7 mouse cellular contexts compared by ENCODE assay signal in the genomic region with DNA sequence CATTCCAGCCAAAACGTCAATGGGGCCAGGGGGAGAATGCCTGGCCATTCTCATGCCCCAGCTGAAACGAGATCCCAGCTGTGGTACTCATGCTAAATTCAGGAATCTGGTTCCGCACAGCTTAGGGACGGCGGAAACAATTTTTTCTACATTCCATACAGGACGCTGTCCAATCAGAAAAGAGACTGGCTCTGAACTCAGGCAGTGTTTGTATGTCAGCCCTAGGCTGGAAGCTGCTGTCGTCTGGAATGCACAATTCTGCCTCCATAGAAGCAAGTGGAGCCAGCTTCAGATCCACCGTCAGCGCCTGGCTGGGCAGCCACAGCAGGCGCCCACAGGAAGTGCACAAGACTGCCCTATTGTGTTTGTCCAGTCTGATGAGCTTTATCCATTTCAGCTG. TPM values are rescaled to one million over a fixed set of nuclear protein-coding genes. Genes with fewer than 3 reads are reported as not detected.
DNase-seq lines count a peak whose midpoint lies in the region; ATAC-seq and TF ChIP-seq lines count a peak whose summit lies in the region.

No protein-coding gene starts in this region.

- H3K4me3 ChIP-seq in forebrain, embryonic 12.5 days (replicated peaks), result no peak overlapping the region
- H3K4me3 ChIP-seq in kidney, postnatal 0 days (replicated peaks; ENCODE audit: low read depth, low read length), result no peak overlapping the region
- H3K4me3 ChIP-seq in midbrain, embryonic 13.5 days (replicated peaks), result no peak overlapping the region

- peak; percentile 63; the same call in 1 of the 2 replicates for ATAC-seq in forebrain, embryonic 12.5 days (ENCODE audit: low FRiP score)
- ATAC-seq in kidney, postnatal 0 days (replicated peaks; ENCODE audit: low FRiP score, low read depth), result peak; percentile 72
- ATAC-seq in midbrain, embryonic 13.5 days, result peak; percentile 52

- peak overlapping the region; percentile 0; the same call in 1 of the 2 replicates for H3K4me2 ChIP-seq in forebrain, embryonic 12.5 days
- no peak overlapping the region for H3K4me2 ChIP-seq in kidney, postnatal 0 days (ENCODE audit: low read length)
- H3K4me2 ChIP-seq in midbrain, embryonic 13.5 days (replicated peaks), result no peak overlapping the region

- no peak overlapping the region for H3K9ac ChIP-seq in forebrain, embryonic 12.5 days
- H3K9ac ChIP-seq in kidney, postnatal 0 days (ENCODE audit: low read depth, low read length), result no peak overlapping the region
- no peak overlapping the region for H3K9ac ChIP-seq in midbrain, embryonic 13.5 days (replicated peaks)

- H3K9me3 ChIP-seq in forebrain, embryonic 12.5 days, result no peaks in the 10 kb centered on the region
- no peaks in the 10 kb centered on the region for H3K9me3 ChIP-seq in kidney, postnatal 0 days (replicated peaks; ENCODE audit: low read length)
- no peaks in the 10 kb centered on the region for H3K9me3 ChIP-seq in midbrain, embryonic 13.5 days

- H3K27ac ChIP-seq in forebrain, embryonic 12.5 days, result peak overlapping the region; percentile 59
- peak overlapping the region; percentile 78 for H3K27ac ChIP-seq in kidney, postnatal 0 days
- peak overlapping the region; percentile 61 for H3K27ac ChIP-seq in midbrain, embryonic 13.5 days

- TF ChIP-seq CTCF in kidney, postnatal 0 days (IDR thresholded peaks at IDR 0.05; ENCODE audit: low read depth), result no peak

- H3K4me1 ChIP-seq in forebrain, embryonic 12.5 days, result peaks cover 21% of the 10 kb centered on the region
- H3K4me1 ChIP-seq in kidney, postnatal 0 days (replicated peaks; ENCODE audit: insufficient read depth, low read length), result 0 out of 2 replicates have a peak, but pooled peaks cover 9% of the 10 kb centered on the region
- peaks cover 16% of the 10 kb centered on the region for H3K4me1 ChIP-seq in midbrain, embryonic 13.5 days (replicated peaks)

- WGBS in forebrain, embryonic 12.5 days, result 23% methylated on average over 10 of the region's 10 CpGs
- 19% methylated on average over 10 of the region's 10 CpGs for WGBS in kidney, postnatal 0 days
- 14% methylated on average over 10 of the region's 10 CpGs for WGBS in midbrain, embryonic 13.5 days

- H3K27me3 ChIP-seq in forebrain, embryonic 12.5 days, result no peaks in the 10 kb centered on the region
- no peaks in the 10 kb centered on the region for H3K27me3 ChIP-seq in kidney, postnatal 0 days (ENCODE audit: insufficient read depth, low read length)
- no peaks in the 10 kb centered on the region for H3K27me3 ChIP-seq in midbrain, embryonic 13.5 days

- H3K36me3 ChIP-seq in forebrain, embryonic 12.5 days (replicated peaks), result no peaks in the 10 kb centered on the region
- no peaks in the 10 kb centered on the region for H3K36me3 ChIP-seq in kidney, postnatal 0 days (ENCODE audit: insufficient read depth, low read length)
- H3K36me3 ChIP-seq in midbrain, embryonic 13.5 days, result no peaks in the 10 kb centered on the region

- DNase-seq in embryo, embryonic 10.5 days (ENCODE audit: low spot score), result peak; percentile 75
- DNase-seq in kidney, postnatal 0 days (ENCODE audit: low spot score), result peak; percentile 92
- DNase-seq in adrenal gland, adult 8-10 months, result no peak
- DNase-seq in right cerebral cortex, adult 2 months (ENCODE audit: low spot score in 2 of 2), result no peak
- no peak for DNase-seq in frontal cortex, postnatal 14 days (ENCODE audit: low spot score in 2 of 2)

RNA-seq across cellular contexts. Expression of a gene that starts 5.6 kb away (rescaled TPM):
- polyA plus RNA-seq in forebrain, embryonic 12.5 days (2016; fragmentation: Nextera tagmentation; extraction: Ambion mirVana), result 102 and 108 TPM in 2 replicates
- 21.3 and 23.1 TPM in 2 replicates for polyA plus RNA-seq in kidney, postnatal 0 days (2015; fragmentation: Nextera tagmentation; extraction: Ambion mirVana)
- 147 and 162 TPM in 2 replicates for polyA plus RNA-seq in midbrain, embryonic 13.5 days (2015; fragmentation: Nextera tagmentation; extraction: Ambion mirVana)
- total RNA-seq in adrenal gland, adult 8-10 months (2022), result 10 to 100 TPM; 10.7 to 41.6 (median 24.6) TPM

RNA-seq across cellular contexts. Expression of a gene that starts 15.4 kb away (rescaled TPM):
- 0.34 and 0.45 TPM in 2 replicates for polyA plus RNA-seq in forebrain, embryonic 12.5 days (2016; fragmentation: Nextera tagmentation; extraction: Ambion mirVana)
- 0.04 TPM in 1 of 2 replicates, not detected in the other for polyA plus RNA-seq in kidney, postnatal 0 days (2015; fragmentation: Nextera tagmentation; extraction: Ambion mirVana)
- 0.17 and 0.23 TPM in 2 replicates for polyA plus RNA-seq in midbrain, embryonic 13.5 days (2015; fragmentation: Nextera tagmentation; extraction: Ambion mirVana)
- total RNA-seq in adrenal gland, adult 8-10 months (2022), result 1 to 10 TPM in 3 of 4 experiments, under 1 TPM in 1; 0.32 to 4.1 (median 2.2) TPM

RNA-seq across cellular contexts. Expression of a gene that starts 42.2 kb away (rescaled TPM):
- 34.5 and 36.3 TPM in 2 replicates for polyA plus RNA-seq in forebrain, embryonic 12.5 days (2016; fragmentation: Nextera tagmentation; extraction: Ambion mirVana)
- polyA plus RNA-seq in kidney, postnatal 0 days (2015; fragmentation: Nextera tagmentation; extraction: Ambion mirVana), result 24.2 and 25.8 TPM in 2 replicates
- 28.1 and 30.6 TPM in 2 replicates for polyA plus RNA-seq in midbrain, embryonic 13.5 days (2015; fragmentation: Nextera tagmentation; extraction: Ambion mirVana)
- total RNA-seq in adrenal gland, adult 8-10 months (2022), result 10 to 100 TPM; 21.0 to 23.8 (median 21.9) TPM

RNA-seq across cellular contexts. Expression of a gene that starts 51.0 kb away (rescaled TPM):
- 1.3 TPM in 2 replicates for polyA plus RNA-seq in forebrain, embryonic 12.5 days (2016; fragmentation: Nextera tagmentation; extraction: Ambion mirVana)
- 1.1 TPM in 2 replicates for polyA plus RNA-seq in kidney, postnatal 0 days (2015; fragmentation: Nextera tagmentation; extraction: Ambion mirVana)
- polyA plus RNA-seq in midbrain, embryonic 13.5 days (2015; fragmentation: Nextera tagmentation; extraction: Ambion mirVana), result 1.4 and 2.3 TPM in 2 replicates
- 1 to 10 TPM; 1.1 to 3.4 (median 2.2) TPM for total RNA-seq in adrenal gland, adult 8-10 months (2022)

Comparison
In these comparisons a context has a peak if more than half of its experiments do, and no peak if none do; other contexts are left out.
1. DNase-seq: peak in embryo, embryonic 10.5 days (single experiment) and kidney, postnatal 0 days (single experiment); none in adrenal gland, adult 8-10 months (single experiment), right cerebral cortex, adult 2 months (0 of 2) and frontal cortex, postnatal 14 days (0 of 2).
2. Peak in every context shown above with its lines, with median percentiles within 50 percentile points of each other: ATAC-seq and H3K27ac ChIP-seq.